Mouse (Mus musculus): ENCODE measurements around the gene Camk1d.

DNA sequence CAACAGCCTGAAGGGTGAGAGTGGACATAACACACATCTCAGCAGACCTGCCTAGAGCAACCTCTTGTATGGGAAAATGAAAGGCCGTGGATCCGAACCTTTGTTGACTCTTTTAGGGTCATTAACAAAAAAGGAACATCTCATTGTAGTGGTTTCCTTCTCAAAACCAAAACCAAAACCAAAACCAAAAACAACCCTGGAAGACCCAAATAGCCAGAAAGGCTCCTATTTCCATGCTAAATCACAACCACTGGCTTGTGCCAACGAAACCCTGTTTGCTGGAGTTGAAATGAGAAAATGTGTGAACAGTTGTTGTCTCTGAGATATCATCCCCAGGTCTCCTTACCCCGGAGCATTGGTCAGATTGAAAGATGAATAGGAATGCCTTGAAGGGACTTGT lies 321.8 kb downstream of the Camk1d start:
- no peak for TF ChIP-seq CTCF (IDR thresholded peaks at IDR 0.05; ENCODE audit: control insufficient read depth, insufficient read depth, insufficient replicate concordance, low read depth, low read length)
- no peak for TF ChIP-seq POLR2A (IDR thresholded peaks at IDR 0.05; ENCODE audit: control insufficient read depth, low read depth, low read length)

Measured in testis, adult 2 months (tissue).